Mouse (Mus musculus) gonadal fat pad, adult 2 months (tissue): ENCODE results near the gene Cd151. TPM values are rescaled to one million over a fixed set of nuclear protein-coding genes. Genes with fewer than 3 reads are reported as not detected.

Experiments used
- DNase-seq: peaks from one replicate; pipeline ENCODE4 v3.0.0-alpha.2; 2012; ENCODE audit warnings: low read depth
- polyA plus RNA-seq: library from polyadenylated mRNA; depleted of rRNA; stranded (reverse); fragments of >200 nt; gene quantifications from 2 replicates; pipeline ENCODE4 v1.2.3, GENCODE M21; 2012; rRNA removed

The Cd151 gene
- polyA plus RNA-seq: 670 and 894 TPM in 2 replicates

GRCm38 (mm10) chr7:141467230-141468030, at the start of gene Cd151:
Cd151 (plus strand) TSS chr7:141467392.
- no peak for DNase-seq

- no peak for DNase-seq
Measured at GRCm38 (mm10) chr7:141417731-141418681, 49.2 kb upstream of the Cd151 start.

- no peak for DNase-seq
Measured at GRCm38 (mm10) chr7:141418970-141419369, 48.2 kb upstream of the Cd151 start.

GRCm38 (mm10) chr7:141420030-141420702, 47.0 kb upstream of the Cd151 start:
- no peak for DNase-seq

- no peak for DNase-seq
Measured at GRCm38 (mm10) chr7:141423811-141424210, 43.4 kb upstream of the Cd151 start.

GRCm38 (mm10) chr7:141426948-141427730, 40.1 kb upstream of the Cd151 start:
- DNase-seq: no peak

- no peak for DNase-seq
Measured at GRCm38 (mm10) chr7:141428701-141429100, 38.5 kb upstream of the Cd151 start.

GRCm38 (mm10) chr7:141429310-141429709, 37.9 kb upstream of the Cd151 start, which contains the start of gene Cend1:
Cend1 (minus strand) TSS chr7:141429491.
- DNase-seq: no peak

- DNase-seq: no peak
Measured at GRCm38 (mm10) chr7:141429840-141430584, 37.2 kb upstream of the Cd151 start.

GRCm38 (mm10) chr7:141430585-141431240, 36.5 kb upstream of the Cd151 start:
- DNase-seq: no peak

GRCm38 (mm10) chr7:141431434-141432185, 35.6 kb upstream of the Cd151 start:
- DNase-seq: no peak

- no peak for DNase-seq
Measured at GRCm38 (mm10) chr7:141432186-141432611, 35.0 kb upstream of the Cd151 start.

GRCm38 (mm10) chr7:141432741-141433516, 34.3 kb upstream of the Cd151 start:
- no peak for DNase-seq

GRCm38 (mm10) chr7:141433517-141434400, 33.4 kb upstream of the Cd151 start:
- DNase-seq: no peak

- DNase-seq: no peak
Measured at GRCm38 (mm10) chr7:141434464-141434863, 32.7 kb upstream of the Cd151 start.

GRCm38 (mm10) chr7:141435129-141435855, 31.9 kb upstream of the Cd151 start:
- no peak for DNase-seq
